Mouse (Mus musculus): Measurements from ENCODE around the gene Asphd2.

GRCm38 (mm10) chr5:112376111-112376510 lies 18.6 kb downstream of the Asphd2 start:
- no peak for TF ChIP-seq EP300 (IDR thresholded peaks at IDR 0.05; ENCODE audit: insufficient read depth, low read depth, low read length)
- no peak for TF ChIP-seq CTCF (IDR thresholded peaks at IDR 0.05; ENCODE audit: low read depth, low read length)
